ENCODE assay signal across 1 mouse cellular context in genomic region chr1:37999552-37999951, GRCm38 (mm10).
TF ChIP-seq lines count a peak whose summit lies in the region.

No protein-coding gene starts in this region.

TF ChIP-seq in CH12.LX, 34 proteins besides CTCF, POLR2A, EP300 and RAD21 (continued from another document):
- TF ChIP-seq RCOR1 (conservative IDR thresholded peaks at IDR 0.05; ENCODE audit: low read depth, low read length) (no peak), MEF2A (IDR thresholded peaks at IDR 0.05; ENCODE audit: borderline replicate concordance, low read depth, low read length) (no peak), PAX5 (IDR thresholded peaks at IDR 0.05; ENCODE audit: low read length) (no peak)
